ENCODE assay signal across 8 mouse cellular contexts in genomic region chr17:6691596-6691995, GRCm38 (mm10). TPM values are rescaled to one million over a fixed set of nuclear protein-coding genes. Genes with fewer than 3 reads are reported as not detected.
DNase-seq lines count a peak whose midpoint lies in the region; ATAC-seq and TF ChIP-seq lines count a peak whose summit lies in the region.
"Not testable (repeated sequence)": the region's sequence is repeated elsewhere in the genome, so short reads cannot be mapped to it uniquely, and the experiment has no call there.

No protein-coding gene starts in this region.

- ATAC-seq in kidney, postnatal 0 days (replicated peaks; ENCODE audit: low FRiP score, low read depth); midbrain, postnatal 0 days (ENCODE audit: low FRiP score): not testable (repeated sequence)

- H3K4me2 ChIP-seq in kidney, postnatal 0 days (ENCODE audit: low read length); midbrain, postnatal 0 days (ENCODE audit: low read depth, low read length, poor library complexity, severe bottlenecking): not testable (repeated sequence)

- 7% methylated on average over 2 of the region's 2 CpGs for WGBS in kidney, postnatal 0 days
- 19% methylated on average over 2 of the region's 2 CpGs for WGBS in limb, embryonic 10.5 days
- 8% methylated on average over 2 of the region's 2 CpGs for WGBS in midbrain, postnatal 0 days

- H3K9me3 ChIP-seq in kidney, postnatal 0 days (replicated peaks; ENCODE audit: low read length); limb, embryonic 10.5 days (replicated peaks); midbrain, postnatal 0 days (ENCODE audit: low read length): not testable (repeated sequence)

- not testable (repeated sequence) for H3K36me3 ChIP-seq in kidney, postnatal 0 days (ENCODE audit: insufficient read depth, low read length); limb, embryonic 10.5 days; midbrain, postnatal 0 days (ENCODE audit: insufficient read depth, low read length)

- H3K4me1 ChIP-seq in kidney, postnatal 0 days (replicated peaks; ENCODE audit: insufficient read depth, low read length); limb, embryonic 10.5 days; midbrain, postnatal 0 days (ENCODE audit: insufficient read depth, low read length): not testable (repeated sequence)

- H3K9ac ChIP-seq in kidney, postnatal 0 days (ENCODE audit: low read depth, low read length); midbrain, postnatal 0 days (replicated peaks; ENCODE audit: low read length, poor library complexity, severe bottlenecking): not testable (repeated sequence)

- DNase-seq in B cell, adult 2 months: peak; percentile 87 to 89
- peak; percentile 80 for DNase-seq in adrenal gland, postnatal 25 days
- DNase-seq in embryo, embryonic 11 days: peak; percentile 58
- peak; percentile 95 for DNase-seq in heart, adult 11 months
- DNase-seq in kidney, postnatal 0 days (ENCODE audit: low spot score): peak; percentile 50
- DNase-seq in limb, embryonic 10.5 days (ENCODE audit: low spot score): peak; percentile 47
- peak; percentile 60 for DNase-seq in midbrain, postnatal 0 days (ENCODE audit: low spot score)
- DNase-seq in spleen, postnatal 14 days (ENCODE audit: low spot score in 2 of 2): peak; percentile 63 to 76

- not testable (repeated sequence) for H3K27ac ChIP-seq in kidney, postnatal 0 days; limb, embryonic 10.5 days; midbrain, postnatal 0 days (ENCODE audit: low read depth, low read length)

- not testable (repeated sequence) for H3K27me3 ChIP-seq in kidney, postnatal 0 days (ENCODE audit: insufficient read depth, low read length); limb, embryonic 10.5 days (ENCODE audit: low read depth, poor library complexity, severe bottlenecking); midbrain, postnatal 0 days (ENCODE audit: insufficient read depth, low read length)

- peak; percentile 86 for TF ChIP-seq CTCF in kidney, postnatal 0 days (IDR thresholded peaks at IDR 0.05; ENCODE audit: low read depth)
- peak; percentile 84 for TF ChIP-seq CTCF in midbrain, postnatal 0 days (IDR thresholded peaks at IDR 0.05)

- H3K4me3 ChIP-seq in kidney, postnatal 0 days (replicated peaks; ENCODE audit: low read depth, low read length); limb, embryonic 10.5 days; midbrain, postnatal 0 days (ENCODE audit: low read depth, low read length): not testable (repeated sequence)

RNA-seq across cellular contexts. Expression of gene Sytl3, which starts 32.7 kb away (rescaled TPM):
- total RNA-seq in adrenal gland, postnatal 25 days (2021): 0.24 TPM in 1 of 2 replicates, not detected in the other
- polyA plus RNA-seq in kidney, postnatal 0 days (2015; fragmentation: Nextera tagmentation; extraction: Ambion mirVana): 2.5 and 3.2 TPM in 2 replicates
- polyA plus RNA-seq in limb, embryonic 10.5 days (2016; fragmentation: Nextera tagmentation; extraction: Ambion mirVana): 0.14 TPM in 1 of 2 replicates, not detected in the other
- 0.33 TPM in 1 of 2 replicates, not detected in the other for total RNA-seq in midbrain, postnatal 0 days (2014; rRNA removed)
- polyA plus RNA-seq in midbrain, postnatal 0 days (2015; fragmentation: Nextera tagmentation; extraction: Ambion mirVana): 0.49 and 0.65 TPM in 2 replicates

RNA-seq across cellular contexts. Expression of gene Dynlt1f, which starts 35.9 kb away (rescaled TPM):
- 77.7 and 153 TPM in 2 replicates for total RNA-seq in adrenal gland, postnatal 25 days (2021)
- polyA plus RNA-seq in kidney, postnatal 0 days (2015; fragmentation: Nextera tagmentation; extraction: Ambion mirVana): 254 and 271 TPM in 2 replicates
- polyA plus RNA-seq in limb, embryonic 10.5 days (2016; fragmentation: Nextera tagmentation; extraction: Ambion mirVana): 301 and 330 TPM in 2 replicates
- 139 and 140 TPM in 2 replicates for total RNA-seq in midbrain, postnatal 0 days (2014; rRNA removed)
- 274 and 277 TPM in 2 replicates for polyA plus RNA-seq in midbrain, postnatal 0 days (2015; fragmentation: Nextera tagmentation; extraction: Ambion mirVana)
